Mouse (Mus musculus) macrophage (primary cell): ENCODE results near the gene Ugt1a6a. TPM values are rescaled to one million over a fixed set of nuclear protein-coding genes. Genes with fewer than 3 reads are reported as not detected.
"Not testable (repeated sequence)": the region's sequence is repeated elsewhere in the genome, so short reads cannot be mapped to it uniquely, and the experiment has no call there.

ENCODE experiments used
- H3K27ac ChIP-seq: fragments of 350-480 bp; formaldehyde crosslinking; 2 replicates; pipeline ENCODE4 v1.9.0; 2021
- H3K36me3 ChIP-seq: fragments of 350-480 bp; formaldehyde crosslinking; 2 replicates; pipeline ENCODE4 v1.9.0; 2021; ENCODE audit errors: inconsistent target
- H3K4me3 ChIP-seq: fragments of 350-480 bp; formaldehyde crosslinking; 2 replicates; pipeline ENCODE4 v1.9.0; 2021; ENCODE audit errors: inconsistent target
- H3K79me2 ChIP-seq: fragments of 350-480 bp; formaldehyde crosslinking; 2 replicates; pipeline ENCODE4 v1.9.0; 2021; ENCODE audit errors: inconsistent target
- WGBS: methylation state at CpG from one replicate; pipeline ENCODE4 v1.1.7; 2026; ENCODE audit warnings: inconsistent platforms; ENCODE audit not compliant: missing documents; 5-methylcytosine and 5-hydroxymethylcytosine counted together
- polyA plus RNA-seq: library from polyadenylated mRNA; stranded (reverse); fragments of 250-400 nt; gene quantifications from 3 replicates; pipeline ENCODE4 v1.2.4, GENCODE M21; 2018; ENCODE audit warnings: inconsistent platforms
- total RNA-seq, 78 experiments: library from RNA; depleted of rRNA; stranded (reverse); fragments of 250-400 nt; gene quantifications; 1 replicate in 9 of 78; 2 replicates in 24 of 78; 3 replicates in 43 of 78; 4 replicates in 2 of 78; pipeline ENCODE4 v1.2.4; 2018; ENCODE audit warnings: inconsistent platforms in 56 of 78

Gene Ugt1a6a
- 10 to 100 TPM in 23 of 26 experiments, 1 to 10 TPM in 3; 5.5 to 46.9 (median 23.1) TPM for total RNA-seq (2018; cell fraction: chromatin; rRNA removed)
- 1 to 10 TPM; 1.6 to 7.5 (median 3.7) TPM for total RNA-seq (2018; cell fraction: cytosol; rRNA removed)
- 10 to 100 TPM in 22 of 26 experiments, 1 to 10 TPM in 4; 8.2 to 46.9 (median 16.1) TPM for total RNA-seq (2018; cell fraction: nucleus; rRNA removed)
- 2.5 to 7.5 TPM (median 3.9 TPM) in 3 replicates for polyA plus RNA-seq

DNA sequence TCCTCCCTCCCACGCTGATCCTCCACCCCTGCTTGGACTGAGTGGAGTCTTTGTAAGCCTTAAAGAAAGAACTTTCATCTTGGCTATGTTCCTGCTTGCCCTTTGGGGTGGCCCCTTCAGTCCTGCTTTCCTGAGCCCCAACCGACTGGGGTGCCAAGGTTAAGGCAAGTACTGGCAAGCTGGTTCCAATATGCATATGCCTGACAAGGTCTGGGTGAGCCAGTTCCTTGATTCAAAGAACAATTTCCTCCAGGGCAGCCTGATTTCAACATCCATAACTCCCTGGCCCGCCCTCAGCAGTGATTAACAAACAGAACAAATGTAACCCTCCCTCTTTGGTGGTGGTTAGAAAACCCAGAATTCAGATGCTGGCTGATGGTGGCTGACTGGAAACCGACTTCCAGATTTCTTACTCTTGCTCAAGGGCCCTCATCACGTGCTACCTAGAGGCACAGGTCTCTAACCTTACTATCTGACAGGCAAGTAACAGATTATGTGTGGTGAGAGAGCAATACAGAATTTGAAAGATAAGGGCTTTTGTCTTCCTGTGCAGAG lies at the start of gene Ugt1a6a:
Gene Ugt1a6a (plus strand): TSS at position 353 of the 555 bp plus-strand sequence.
- H3K4me3 ChIP-seq, H3K36me3 ChIP-seq: not testable (repeated sequence)
- Histone ChIP-seq H3K79me2 (peaks cover 73% of the 10 kb centered on the region), H3K27ac (peak within 1 kb of the TSS; percentile 87)
- WGBS, result 10% methylated on average over 3 of the region's 5 CpGs

DNA sequence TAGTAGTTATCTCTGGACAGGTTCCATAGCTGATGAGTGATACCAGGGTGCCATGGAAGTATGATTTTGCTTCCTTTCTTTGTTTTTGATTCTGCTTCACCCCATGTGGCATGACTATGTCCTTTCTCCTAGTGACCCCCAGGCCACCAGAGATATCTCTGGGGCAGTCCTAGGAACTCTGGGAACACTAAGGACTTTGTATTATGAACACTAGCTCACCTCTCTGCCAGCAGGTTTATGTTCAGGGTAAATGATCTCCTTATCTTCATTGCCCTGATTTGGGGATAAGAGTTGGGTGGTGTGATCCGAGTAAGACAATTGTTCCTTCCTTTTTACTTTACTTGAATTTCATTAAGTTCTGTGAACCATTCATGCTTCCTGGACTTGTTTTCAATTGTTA lies 48.5 kb upstream of the Ugt1a6a start:
- H3K4me3 ChIP-seq, result no peak overlapping the region
- 89% methylated on average over 1 of the region's 1 CpGs for WGBS

DNA sequence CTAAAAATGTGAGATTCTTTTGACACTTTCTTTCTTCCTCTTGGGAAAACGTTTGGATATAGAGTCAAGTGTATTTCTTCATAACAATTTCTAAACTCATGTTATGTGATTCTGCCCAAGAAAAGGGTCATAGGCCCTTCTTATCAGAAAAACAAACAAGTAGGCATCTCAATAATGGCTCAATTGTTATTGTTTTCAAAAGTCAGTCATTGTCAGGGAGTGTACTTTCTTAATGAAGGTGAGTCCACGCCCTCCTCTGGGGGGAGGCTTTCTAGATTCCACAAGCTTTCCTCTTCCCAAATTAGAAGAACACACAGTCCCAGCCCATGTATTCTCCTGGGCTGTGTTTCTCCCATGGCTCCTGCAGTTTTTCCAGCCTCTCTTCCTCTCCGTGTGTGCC lies 47.1 kb upstream of the Ugt1a6a start, which contains the start of gene Ugt1a8:
Gene Ugt1a8 (plus strand): TSS at position 301 of the 400 bp plus-strand sequence.
- Histone ChIP-seq H3K36me3 (no peaks in the 10 kb centered on the region), H3K27ac (no peak within 1 kb of the TSS), H3K4me3 (no peak within 1 kb of the TSS), H3K79me2 (no peaks in the 10 kb centered on the region)
- 97% methylated on average over 3 of the region's 3 CpGs for WGBS

More for the DNA sequence above, 48.5 kb upstream of the Ugt1a6a start:
- no peak overlapping the region for H3K27ac ChIP-seq
- H3K36me3 ChIP-seq, result no peaks in the 10 kb centered on the region
- no peaks in the 10 kb centered on the region for H3K79me2 ChIP-seq

GRCm38 (mm10) chr1:88092341-88092740 lies 42.3 kb upstream of the Ugt1a6a start:
- Histone ChIP-seq H3K79me2 (peaks cover 23% of the 10 kb centered on the region), H3K27ac (0 out of 2 replicates have a peak overlapping the region, but pooled peaks have one; percentile 97), H3K4me3 (no peak overlapping the region), H3K36me3 (no peaks in the 10 kb centered on the region)

DNA sequence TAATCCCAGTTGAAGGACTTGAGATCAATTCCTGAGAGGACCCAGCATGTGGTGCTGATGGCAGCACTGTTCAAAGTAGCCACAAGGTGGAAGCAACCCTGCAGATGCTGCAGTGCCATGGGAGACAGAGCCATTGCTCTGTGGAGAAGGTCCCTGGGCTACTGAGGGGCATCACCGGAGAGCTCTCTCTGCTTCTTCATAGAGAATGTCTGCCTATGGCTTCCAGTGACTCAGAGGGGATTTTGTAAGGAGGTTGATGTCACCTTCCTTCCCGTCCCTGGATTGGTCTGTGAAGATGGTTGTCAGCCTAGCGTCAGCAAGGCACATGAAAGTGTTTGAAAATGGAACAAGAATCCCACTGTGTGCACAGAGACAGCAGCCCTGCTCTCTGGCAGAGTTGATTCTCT lies 40.3 kb upstream of the Ugt1a6a start:
- Histone ChIP-seq H3K4me3 (peak overlapping the region; percentile 3; the same call in 1 of the 2 replicates), H3K27ac (peak overlapping the region; percentile 97), H3K79me2 (peaks cover 40% of the 10 kb centered on the region)
- WGBS, result 0% methylated on average over 3 of the region's 3 CpGs
- not testable (repeated sequence) for H3K36me3 ChIP-seq

- Histone ChIP-seq H3K4me3 (peak within 1 kb of the TSS; percentile 57), H3K36me3 (no peaks in the 10 kb centered on the region), H3K79me2 (peaks cover 47% of the 10 kb centered on the region), H3K27ac (peak within 1 kb of the TSS; percentile 97)
- WGBS, result 2% methylated on average over 10 of the region's 10 CpGs
Observed at GRCm38 (mm10) chr1:88094941-88095492, 39.6 kb upstream of the Ugt1a6a start, which contains the start of gene Ugt1a7c. Gene Ugt1a7c, plus strand, starts transcription at chr1:88095062.

DNA sequence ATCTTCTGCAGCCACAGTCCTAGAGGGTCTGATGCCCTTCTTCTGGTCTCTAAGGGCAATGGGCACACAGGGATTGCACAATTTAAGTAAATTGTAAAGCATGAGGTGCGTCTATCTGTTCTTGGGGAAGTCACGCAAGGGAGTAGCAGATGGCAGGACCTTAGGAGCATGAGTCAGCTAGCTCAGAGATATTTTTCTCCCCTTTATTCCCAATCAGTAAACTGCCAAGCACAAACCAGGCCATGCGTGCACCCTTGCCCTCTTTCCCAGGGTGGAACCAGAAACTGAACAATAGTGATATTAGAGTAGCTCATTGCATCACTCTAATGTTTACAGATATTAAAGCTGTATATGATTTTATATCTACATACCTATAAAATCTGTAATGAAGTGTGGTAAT lies 36.1 kb upstream of the Ugt1a6a start:
- not testable (repeated sequence) for H3K36me3 ChIP-seq, H3K27ac ChIP-seq, H3K4me3 ChIP-seq
- WGBS, result 12% methylated on average over 3 of the region's 3 CpGs
- H3K79me2 ChIP-seq, result peaks cover 79% of the 10 kb centered on the region

DNA sequence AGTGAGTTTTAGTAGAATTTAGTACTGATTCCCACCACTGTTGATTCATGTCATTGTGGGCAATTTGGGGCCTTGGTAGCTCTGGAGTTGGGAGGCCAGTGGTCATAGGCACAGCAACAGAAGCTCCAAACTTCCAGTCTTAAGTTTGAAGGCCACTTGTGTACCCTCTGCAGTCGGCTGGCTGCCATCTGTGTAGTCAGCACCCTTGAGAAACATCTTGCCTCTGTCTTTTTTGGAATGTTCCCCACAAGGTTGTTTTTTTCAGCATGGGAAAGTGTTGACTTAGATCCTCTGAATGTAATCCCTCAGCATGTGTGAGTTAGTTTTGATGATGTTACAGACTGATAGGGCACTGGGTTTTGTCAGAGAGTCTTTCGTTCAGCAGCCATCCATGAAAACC lies 34.9 kb upstream of the Ugt1a6a start:
- not testable (repeated sequence) for H3K36me3 ChIP-seq, H3K4me3 ChIP-seq, H3K27ac ChIP-seq
- WGBS, result 90% methylated on average over 2 of the region's 2 CpGs
- H3K79me2 ChIP-seq, result peaks cover 91% of the 10 kb centered on the region

- 0% methylated on average over 1 of the region's 3 CpGs for WGBS
- not testable (repeated sequence) for H3K4me3 ChIP-seq, H3K36me3 ChIP-seq, H3K27ac ChIP-seq
- peaks cover 86% of the 10 kb centered on the region for H3K79me2 ChIP-seq
Observed at GRCm38 (mm10) chr1:88103019-88103418, 31.6 kb upstream of the Ugt1a6a start, which contains the start of gene Ugt1a6b. Gene Ugt1a6b, plus strand, starts transcription at chr1:88103252.

- H3K36me3 ChIP-seq, H3K27ac ChIP-seq, H3K4me3 ChIP-seq: not testable (repeated sequence)
- WGBS, result 90% methylated on average over 4 of the region's 5 CpGs
- peaks cover 79% of the 10 kb centered on the region for H3K79me2 ChIP-seq
Observed at GRCm38 (mm10) chr1:88103697-88104468, 30.7 kb upstream of the Ugt1a6a start.

- Histone ChIP-seq H3K36me3 (no peaks in the 10 kb centered on the region), H3K79me2 (peaks cover 73% of the 10 kb centered on the region), H3K27ac (no peak overlapping the region), H3K4me3 (no peak overlapping the region)
- WGBS, result 93% methylated on average over 1 of the region's 1 CpGs
Observed at GRCm38 (mm10) chr1:88104667-88105430, 29.8 kb upstream of the Ugt1a6a start.

DNA sequence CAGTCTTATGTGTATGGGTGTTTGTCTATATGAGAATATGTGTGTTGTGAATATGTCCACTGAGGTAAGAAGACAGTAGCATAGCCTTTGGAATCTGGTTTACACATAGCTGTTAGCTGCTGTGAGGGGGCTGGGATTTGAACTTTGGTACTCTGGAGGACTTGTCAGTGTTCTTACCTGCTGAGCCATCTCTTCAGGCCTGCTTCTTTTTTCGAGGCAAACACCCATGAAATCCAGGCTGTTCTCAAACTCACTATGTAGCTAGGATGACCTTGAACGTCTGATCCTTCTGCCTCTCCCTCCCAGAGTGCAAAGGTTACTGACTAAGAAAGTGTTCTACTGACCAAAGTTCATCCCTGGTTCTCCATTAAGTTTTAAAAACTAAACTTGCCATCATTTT lies 29.0 kb upstream of the Ugt1a6a start:
- 100% methylated on average over 2 of the region's 2 CpGs for WGBS

GRCm38 (mm10) chr1:88109027-88109557 lies 25.5 kb upstream of the Ugt1a6a start:
- H3K36me3 ChIP-seq, H3K27ac ChIP-seq, H3K4me3 ChIP-seq: not testable (repeated sequence)
- 75% methylated on average over 2 of the region's 2 CpGs for WGBS
- H3K79me2 ChIP-seq, result peaks cover 69% of the 10 kb centered on the region

More for the DNA sequence above, 29.0 kb upstream of the Ugt1a6a start:
- no peaks in the 10 kb centered on the region for H3K36me3 ChIP-seq
- no peak overlapping the region for H3K4me3 ChIP-seq
- no peak overlapping the region for H3K27ac ChIP-seq
- peaks cover 73% of the 10 kb centered on the region for H3K79me2 ChIP-seq

DNA sequence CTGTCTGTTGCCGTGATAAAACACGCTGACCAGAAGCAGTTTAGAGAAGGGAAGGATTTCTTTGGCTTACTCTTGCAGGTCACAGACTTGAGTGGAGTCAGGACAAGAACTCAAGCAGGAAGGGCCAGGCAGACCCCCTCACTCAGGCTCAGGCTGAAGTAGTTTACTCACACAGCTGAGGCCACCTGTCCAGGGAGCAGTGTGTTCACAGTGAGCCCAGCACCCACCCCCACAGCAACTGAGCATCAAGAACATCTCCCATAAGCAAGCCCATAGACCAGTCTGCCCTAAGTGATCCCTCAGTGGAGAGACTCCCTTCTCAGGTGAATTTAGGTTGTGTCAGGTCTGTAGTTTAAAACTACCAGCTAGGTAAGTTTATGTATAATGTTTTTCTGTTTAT lies 25.0 kb upstream of the Ugt1a6a start:
- peaks cover 69% of the 10 kb centered on the region for H3K79me2 ChIP-seq
- H3K27ac ChIP-seq, H3K36me3 ChIP-seq, H3K4me3 ChIP-seq: not testable (repeated sequence)
- WGBS, result 72% methylated on average over 2 of the region's 2 CpGs
